Mouse (Mus musculus): ENCODE results near the gene Colec11. TPM values are rescaled to one million over a fixed set of nuclear protein-coding genes. Genes with fewer than 3 reads are reported as not detected.
A peak's percentile ranks its signal among the peaks of the same experiment; 100 is the strongest.

Gene Colec11
- polyA plus RNA-seq, 1 experiment from 2014 or later: 0.22 TPM

DNA sequence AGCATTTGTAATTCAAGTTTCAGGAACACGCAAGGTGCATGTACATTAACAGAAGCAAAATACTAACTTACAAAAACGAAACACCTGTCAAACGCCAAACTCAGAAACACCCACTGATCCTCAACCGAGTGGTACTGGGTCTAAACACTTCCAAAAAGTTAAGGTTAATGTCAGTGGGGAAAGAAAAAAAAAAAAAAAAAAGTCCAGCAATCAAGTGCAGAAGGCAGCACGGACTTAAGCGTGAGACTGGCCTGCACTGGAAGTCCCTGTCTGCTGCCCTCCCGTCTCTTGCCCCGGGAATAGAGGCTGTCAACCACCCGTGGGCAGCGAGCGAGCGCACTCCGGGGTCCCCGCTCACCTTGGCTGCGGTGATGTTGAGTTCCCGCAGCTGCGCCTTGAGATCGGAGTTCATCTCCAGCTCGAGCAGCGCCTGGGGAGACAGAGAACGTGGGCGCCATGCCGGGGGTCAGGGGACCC is 11.9 kb upstream of the Colec11 start:
- 2% methylated on average over 23 of the region's 23 CpGs for WGBS
- H3K9ac ChIP-seq (ENCODE audit: low read length): peak overlapping the region; percentile 97

DNA sequence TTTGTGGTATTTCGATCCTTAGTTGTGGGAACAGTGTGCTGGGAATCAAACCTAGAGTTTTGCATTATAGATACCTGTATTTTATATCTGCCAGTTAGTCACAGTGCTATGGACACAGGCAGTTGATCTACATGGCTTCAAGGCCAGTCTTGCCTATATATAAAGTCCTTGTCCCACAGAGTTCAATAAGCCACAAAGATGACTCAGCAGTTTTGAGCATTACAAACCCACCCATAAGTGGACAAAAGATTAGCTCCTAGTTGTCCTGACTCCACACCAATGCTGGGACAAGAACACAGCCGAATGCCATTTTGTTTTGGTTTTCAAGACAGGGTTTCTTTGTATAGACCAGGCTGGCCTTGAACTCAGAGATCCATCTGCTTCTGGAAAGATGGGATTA is 5.3 kb upstream of the Colec11 start:
- Histone ChIP-seq H3K9me3 (ENCODE audit: control insufficient read depth, low read length) (no peaks in the 10 kb centered on the region), H3K4me3 (ENCODE audit: low read depth, low read length) (no peak overlapping the region), H3K9ac (ENCODE audit: low read length) (no peak overlapping the region), H3K27ac (ENCODE audit: low read depth, low read length) (no peak overlapping the region), H3K27me3 (ENCODE audit: control insufficient read depth, insufficient read depth, low read length) (no peaks in the 10 kb centered on the region), H3K4me2 (no peak overlapping the region), H3K36me3 (ENCODE audit: control insufficient read depth, insufficient read depth, low read length) (peaks cover 22% of the 10 kb centered on the region), H3K4me1 (ENCODE audit: control insufficient read depth, insufficient read depth, low read length) (no peaks in the 10 kb centered on the region)
- 94% methylated on average over 2 of the region's 2 CpGs for WGBS
- no peak for ATAC-seq (ENCODE audit: low FRiP score)
- no peak for DNase-seq (ENCODE audit: low spot score, missing footprints)

More for the DNA sequence above, 11.9 kb upstream of the Colec11 start:
- Histone ChIP-seq H3K27ac (ENCODE audit: low read depth, low read length) (peak overlapping the region; percentile 68), H3K9me3 (ENCODE audit: control insufficient read depth, low read length) (no peaks in the 10 kb centered on the region), H3K4me1 (ENCODE audit: control insufficient read depth, insufficient read depth, low read length) (peaks cover 8% of the 10 kb centered on the region), H3K4me2 (peak overlapping the region; percentile 80), H3K27me3 (ENCODE audit: control insufficient read depth, insufficient read depth, low read length) (no peaks in the 10 kb centered on the region), H3K4me3 (ENCODE audit: low read depth, low read length) (peak overlapping the region; percentile 88), H3K36me3 (ENCODE audit: control insufficient read depth, insufficient read depth, low read length) (peaks cover 21% of the 10 kb centered on the region)
- ATAC-seq (ENCODE audit: low FRiP score) (no peak; the same call in 1 of the 2 replicates), DNase-seq (ENCODE audit: low spot score, missing footprints) (no peak)

DNA sequence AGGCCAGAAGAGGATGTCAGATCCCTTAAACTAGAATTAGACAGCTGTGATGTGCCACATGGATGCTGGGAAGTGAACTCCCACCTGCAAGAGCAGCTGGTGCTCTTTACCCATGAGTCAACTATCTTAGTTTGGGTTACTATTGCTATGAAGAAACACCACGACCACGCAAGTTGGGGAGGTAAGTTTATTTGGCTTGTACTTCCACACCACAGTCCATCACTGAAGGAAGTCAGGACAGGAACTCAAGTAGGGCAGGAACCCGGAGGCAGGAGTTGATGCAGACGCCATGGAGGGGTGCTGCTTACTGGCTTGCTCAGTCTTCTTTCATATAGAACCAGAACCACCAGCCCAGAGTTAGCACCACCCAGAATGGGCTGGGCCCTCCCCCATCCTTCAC is 3.9 kb upstream of the Colec11 start:
- no peak overlapping the region for H3K9ac ChIP-seq (ENCODE audit: low read length)
- H3K36me3 ChIP-seq (ENCODE audit: control insufficient read depth, insufficient read depth, low read length): peaks cover 16% of the 10 kb centered on the region
- DNase-seq (ENCODE audit: low spot score, missing footprints): no peak
- no peaks in the 10 kb centered on the region for H3K4me1 ChIP-seq (ENCODE audit: control insufficient read depth, insufficient read depth, low read length)
- H3K27ac ChIP-seq (ENCODE audit: low read depth, low read length): no peak overlapping the region
- no peak for ATAC-seq (ENCODE audit: low FRiP score)
- no peaks in the 10 kb centered on the region for H3K27me3 ChIP-seq (ENCODE audit: control insufficient read depth, insufficient read depth, low read length)
- H3K9me3 ChIP-seq (ENCODE audit: control insufficient read depth, low read length): no peaks in the 10 kb centered on the region
- no peak overlapping the region for H3K4me3 ChIP-seq (ENCODE audit: low read depth, low read length)
- no peak overlapping the region for H3K4me2 ChIP-seq
- 77% methylated on average over 4 of the region's 4 CpGs for WGBS

DNA sequence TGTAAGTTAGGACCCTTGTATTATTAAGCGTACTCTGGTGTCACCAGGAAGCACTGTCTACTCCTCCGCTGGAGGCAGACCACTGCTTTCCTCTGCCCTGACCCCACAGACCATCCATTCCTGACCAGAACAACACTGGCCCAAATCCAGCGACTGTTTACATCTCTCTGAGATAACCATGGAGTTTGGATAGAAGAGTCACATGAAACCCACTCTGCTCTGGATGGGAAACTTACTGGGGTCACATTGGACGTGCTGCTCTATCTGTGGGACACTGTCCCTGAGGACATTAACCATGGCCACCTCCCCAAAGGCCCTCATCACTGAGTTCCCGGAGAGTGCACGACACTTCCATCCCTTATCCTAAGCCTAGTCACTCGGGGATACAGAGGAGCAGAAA is 2.2 kb upstream of the Colec11 start:
- Histone ChIP-seq H3K4me2 (no peak overlapping the region), H3K27ac (ENCODE audit: low read depth, low read length) (no peak overlapping the region), H3K9ac (ENCODE audit: low read length) (no peak overlapping the region), H3K36me3 (ENCODE audit: control insufficient read depth, insufficient read depth, low read length) (peaks cover 10% of the 10 kb centered on the region), H3K4me1 (ENCODE audit: control insufficient read depth, insufficient read depth, low read length) (no peaks in the 10 kb centered on the region), H3K4me3 (ENCODE audit: low read depth, low read length) (no peak overlapping the region), H3K9me3 (ENCODE audit: control insufficient read depth, low read length) (no peaks in the 10 kb centered on the region), H3K27me3 (ENCODE audit: control insufficient read depth, insufficient read depth, low read length) (no peaks in the 10 kb centered on the region)
- 87% methylated on average over 7 of the region's 7 CpGs for WGBS
- DNase-seq (ENCODE audit: low spot score, missing footprints) (no peak), ATAC-seq (ENCODE audit: low FRiP score) (no peak)

DNA sequence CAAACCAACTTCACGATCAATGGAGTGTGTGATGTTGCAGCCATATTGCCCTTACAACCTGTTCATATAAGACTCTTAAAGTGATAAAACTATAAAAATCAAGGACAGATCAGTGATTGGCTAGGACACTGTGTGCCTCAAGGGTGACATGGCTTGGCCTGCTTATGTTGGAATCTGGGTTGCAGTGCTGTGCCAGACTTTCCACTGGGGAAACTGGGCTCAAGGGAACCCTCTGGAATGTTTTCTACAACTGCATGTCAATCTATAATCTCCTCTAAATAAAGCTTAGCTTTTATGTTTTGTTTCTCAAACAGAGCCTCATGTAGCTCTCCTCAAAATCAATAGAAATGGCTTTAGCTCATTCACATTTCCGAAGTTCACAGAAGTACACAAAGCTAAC is 1.1 kb upstream of the Colec11 start:
- H3K4me1 ChIP-seq (ENCODE audit: control insufficient read depth, insufficient read depth, low read length): no peaks in the 10 kb centered on the region
- H3K9ac ChIP-seq (ENCODE audit: low read length): no peak overlapping the region
- H3K9me3 ChIP-seq (ENCODE audit: control insufficient read depth, low read length): no peaks in the 10 kb centered on the region
- no peak overlapping the region for H3K27ac ChIP-seq (ENCODE audit: low read depth, low read length)
- ATAC-seq (ENCODE audit: low FRiP score): no peak
- H3K4me3 ChIP-seq (ENCODE audit: low read depth, low read length): no peak overlapping the region
- H3K4me2 ChIP-seq: no peak overlapping the region
- no peaks in the 10 kb centered on the region for H3K27me3 ChIP-seq (ENCODE audit: control insufficient read depth, insufficient read depth, low read length)
- DNase-seq (ENCODE audit: low spot score, missing footprints): no peak
- 86% methylated on average over 2 of the region's 2 CpGs for WGBS
- peaks cover 2% of the 10 kb centered on the region for H3K36me3 ChIP-seq (ENCODE audit: control insufficient read depth, insufficient read depth, low read length)

DNA sequence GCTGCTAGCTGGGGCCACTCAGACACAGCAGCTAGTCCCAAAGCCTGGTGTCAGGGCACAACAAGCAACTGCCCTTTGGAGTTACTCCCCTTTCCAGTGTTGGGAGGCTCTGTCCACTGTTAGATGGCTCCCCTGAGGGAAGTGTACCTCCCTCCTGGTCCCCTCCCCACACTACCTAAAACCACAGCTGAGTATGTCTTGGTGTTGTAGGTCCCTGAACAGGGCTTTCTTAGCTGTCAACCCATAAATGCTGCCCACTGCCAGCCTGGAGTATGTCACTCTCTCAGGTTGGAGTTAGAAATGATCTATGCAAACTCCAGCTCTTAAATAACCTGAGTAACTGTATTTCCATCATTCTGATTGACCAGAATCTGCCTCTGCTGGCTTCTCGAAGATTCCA is 536 bp downstream of the Colec11 start:
- no peak for DNase-seq (ENCODE audit: low spot score, missing footprints)
- no peaks in the 10 kb centered on the region for H3K27me3 ChIP-seq (ENCODE audit: control insufficient read depth, insufficient read depth, low read length)
- WGBS: 91% methylated on average over 1 of the region's 1 CpGs
- no peak overlapping the region for H3K9ac ChIP-seq (ENCODE audit: low read length)
- no peak overlapping the region for H3K27ac ChIP-seq (ENCODE audit: low read depth, low read length)
- no peak for ATAC-seq (ENCODE audit: low FRiP score)
- no peaks in the 10 kb centered on the region for H3K9me3 ChIP-seq (ENCODE audit: control insufficient read depth, low read length)
- no peak overlapping the region for H3K4me2 ChIP-seq
- H3K4me1 ChIP-seq (ENCODE audit: control insufficient read depth, insufficient read depth, low read length): no peaks in the 10 kb centered on the region
- no peak overlapping the region for H3K4me3 ChIP-seq (ENCODE audit: low read depth, low read length)
- no peaks in the 10 kb centered on the region for H3K36me3 ChIP-seq (ENCODE audit: control insufficient read depth, insufficient read depth, low read length)

DNA sequence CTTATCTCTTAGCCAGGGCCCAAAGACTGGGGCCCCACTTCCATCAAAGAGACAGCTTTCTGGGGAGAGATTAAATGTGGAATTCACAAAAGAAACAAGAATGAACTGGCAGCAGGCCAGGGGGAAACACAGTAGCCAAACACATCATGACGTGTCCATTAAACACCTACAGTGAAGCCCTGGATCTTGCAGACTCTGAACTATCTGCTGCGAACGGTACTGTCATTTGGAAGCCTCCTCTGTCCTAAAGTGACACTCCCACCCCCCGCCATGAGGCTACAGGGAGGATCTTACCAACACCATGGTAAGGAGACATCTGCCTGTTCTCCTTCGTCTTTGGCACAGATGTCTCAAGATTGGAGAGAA is 1.0 kb downstream of the Colec11 start:
- Histone ChIP-seq H3K4me2 (no peak overlapping the region), H3K4me3 (ENCODE audit: low read depth, low read length) (no peak overlapping the region), H3K9ac (ENCODE audit: low read length) (no peak overlapping the region), H3K9me3 (ENCODE audit: control insufficient read depth, low read length) (no peaks in the 10 kb centered on the region), H3K4me1 (ENCODE audit: control insufficient read depth, insufficient read depth, low read length) (no peaks in the 10 kb centered on the region), H3K27me3 (ENCODE audit: control insufficient read depth, insufficient read depth, low read length) (no peaks in the 10 kb centered on the region), H3K36me3 (ENCODE audit: control insufficient read depth, insufficient read depth, low read length) (no peaks in the 10 kb centered on the region), H3K27ac (ENCODE audit: low read depth, low read length) (no peak overlapping the region)
- no peak for DNase-seq (ENCODE audit: low spot score, missing footprints)
- WGBS: 75% methylated on average over 5 of the region's 5 CpGs
- no peak for ATAC-seq (ENCODE audit: low FRiP score)

DNA sequence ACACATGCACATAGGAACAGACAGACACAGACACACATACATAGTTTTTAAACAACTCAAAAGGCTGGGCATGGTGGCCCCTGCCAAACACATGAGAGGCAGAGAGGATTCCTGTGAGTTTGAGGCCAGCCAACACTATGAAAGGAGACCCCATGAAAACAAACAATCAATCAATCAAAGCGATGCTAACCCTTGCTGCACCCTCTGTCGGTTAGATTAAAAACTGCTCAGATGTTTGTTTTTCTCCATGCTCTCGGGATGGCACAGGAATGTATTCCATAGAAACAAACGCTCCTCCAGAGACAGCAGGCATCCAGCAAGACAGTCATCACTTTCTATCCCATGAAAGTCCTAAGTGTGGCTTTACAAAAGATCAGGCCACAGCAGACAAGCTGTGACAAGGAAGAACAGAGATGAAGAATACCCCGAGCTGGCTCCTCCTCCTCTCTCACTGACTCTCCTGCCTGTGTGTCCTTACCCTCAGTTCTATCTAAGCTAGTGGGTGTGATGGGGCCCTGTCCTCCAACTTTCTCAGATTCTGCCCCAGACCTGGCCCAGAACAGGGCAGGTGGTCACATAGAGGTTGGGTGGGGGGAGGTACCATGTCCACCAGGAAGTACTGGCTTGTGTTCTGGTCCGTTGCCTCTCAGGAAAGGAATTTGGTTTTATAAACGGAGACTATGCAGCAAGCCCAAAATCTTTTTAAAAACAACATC is 1.6 kb downstream of the Colec11 start:
- ATAC-seq (ENCODE audit: low FRiP score) (no peak), DNase-seq (ENCODE audit: low spot score, missing footprints) (no peak)
- H3K27ac ChIP-seq (ENCODE audit: low read depth, low read length): no peak overlapping the region
- no peaks in the 10 kb centered on the region for H3K27me3 ChIP-seq (ENCODE audit: control insufficient read depth, insufficient read depth, low read length)
- H3K36me3 ChIP-seq (ENCODE audit: control insufficient read depth, insufficient read depth, low read length): no peaks in the 10 kb centered on the region
- no peak overlapping the region for H3K4me2 ChIP-seq
- H3K9ac ChIP-seq (ENCODE audit: low read length): no peak overlapping the region
- no peak overlapping the region for H3K4me3 ChIP-seq (ENCODE audit: low read depth, low read length)
- no peaks in the 10 kb centered on the region for H3K9me3 ChIP-seq (ENCODE audit: control insufficient read depth, low read length)
- no peaks in the 10 kb centered on the region for H3K4me1 ChIP-seq (ENCODE audit: control insufficient read depth, insufficient read depth, low read length)
- 38% methylated on average over 7 of the region's 7 CpGs for WGBS

DNA sequence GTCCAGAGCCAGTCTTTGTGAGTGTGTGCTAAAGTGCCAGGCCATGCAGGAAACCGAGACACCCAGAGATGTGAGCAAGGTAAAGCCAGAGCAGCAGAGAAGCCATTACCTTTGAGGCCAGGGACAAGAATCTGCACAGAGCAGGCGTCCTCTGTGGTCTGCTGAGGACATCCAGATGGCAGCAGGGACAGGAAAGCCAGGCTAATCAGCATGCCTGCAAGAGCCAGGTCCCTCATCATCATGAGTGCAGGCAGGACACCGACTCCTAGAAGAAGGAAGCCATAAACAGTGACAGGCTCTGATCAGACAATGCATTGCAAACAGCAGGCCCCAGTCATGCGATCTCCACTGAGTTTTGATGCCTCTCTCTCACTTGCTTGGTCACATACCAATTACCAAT is 5.9 kb downstream of the Colec11 start:
- Histone ChIP-seq H3K36me3 (ENCODE audit: control insufficient read depth, insufficient read depth, low read length) (no peaks in the 10 kb centered on the region), H3K27me3 (ENCODE audit: control insufficient read depth, insufficient read depth, low read length) (no peaks in the 10 kb centered on the region), H3K4me2 (no peak overlapping the region), H3K4me3 (ENCODE audit: low read depth, low read length) (no peak overlapping the region), H3K27ac (ENCODE audit: low read depth, low read length) (no peak overlapping the region), H3K9me3 (ENCODE audit: control insufficient read depth, low read length) (no peaks in the 10 kb centered on the region), H3K9ac (ENCODE audit: low read length) (no peak overlapping the region), H3K4me1 (ENCODE audit: control insufficient read depth, insufficient read depth, low read length) (no peaks in the 10 kb centered on the region)
- WGBS: 77% methylated on average over 4 of the region's 4 CpGs
- no peak for DNase-seq (ENCODE audit: low spot score, missing footprints)
- no peak for ATAC-seq (ENCODE audit: low FRiP score)
